Mouse (Mus musculus) cerebral cortex, adult 2 months (tissue): ENCODE data around the gene Snx3.

ENCODE experiments used
- WGBS: fragments of 180-500 bp; shearing (Covaris S2); methylation state at CpG from one replicate; pipeline ENCODE4 v1.1.7; 2018; 5-methylcytosine and 5-hydroxymethylcytosine counted together

Snx3 gene

GRCm38 (mm10) chr10:42504096-42504710, 2.4 kb downstream of the Snx3 start:
- 79% methylated on average over 10 of the region's 10 CpGs for WGBS

DNA sequence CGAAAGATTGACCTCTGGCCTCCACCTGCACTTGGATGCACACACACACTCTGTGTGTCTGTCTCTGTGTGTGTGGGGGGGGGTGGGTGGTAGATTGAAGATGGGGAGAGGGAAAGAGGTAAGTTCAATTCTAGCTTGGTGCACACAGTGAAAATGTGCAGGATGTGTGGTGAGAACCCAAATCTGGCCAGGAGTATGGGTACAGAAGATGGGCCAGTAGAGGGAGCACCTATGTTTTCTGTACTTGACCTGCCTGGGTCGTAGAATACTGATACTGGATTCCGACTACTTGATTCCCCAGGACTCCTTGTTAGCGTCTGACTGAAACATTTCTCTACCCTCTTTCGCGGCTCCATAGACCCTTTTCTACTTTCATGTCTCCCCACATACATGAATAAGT, 8.3 kb downstream of the Snx3 start:
- 85% methylated on average over 6 of the region's 6 CpGs for WGBS

DNA sequence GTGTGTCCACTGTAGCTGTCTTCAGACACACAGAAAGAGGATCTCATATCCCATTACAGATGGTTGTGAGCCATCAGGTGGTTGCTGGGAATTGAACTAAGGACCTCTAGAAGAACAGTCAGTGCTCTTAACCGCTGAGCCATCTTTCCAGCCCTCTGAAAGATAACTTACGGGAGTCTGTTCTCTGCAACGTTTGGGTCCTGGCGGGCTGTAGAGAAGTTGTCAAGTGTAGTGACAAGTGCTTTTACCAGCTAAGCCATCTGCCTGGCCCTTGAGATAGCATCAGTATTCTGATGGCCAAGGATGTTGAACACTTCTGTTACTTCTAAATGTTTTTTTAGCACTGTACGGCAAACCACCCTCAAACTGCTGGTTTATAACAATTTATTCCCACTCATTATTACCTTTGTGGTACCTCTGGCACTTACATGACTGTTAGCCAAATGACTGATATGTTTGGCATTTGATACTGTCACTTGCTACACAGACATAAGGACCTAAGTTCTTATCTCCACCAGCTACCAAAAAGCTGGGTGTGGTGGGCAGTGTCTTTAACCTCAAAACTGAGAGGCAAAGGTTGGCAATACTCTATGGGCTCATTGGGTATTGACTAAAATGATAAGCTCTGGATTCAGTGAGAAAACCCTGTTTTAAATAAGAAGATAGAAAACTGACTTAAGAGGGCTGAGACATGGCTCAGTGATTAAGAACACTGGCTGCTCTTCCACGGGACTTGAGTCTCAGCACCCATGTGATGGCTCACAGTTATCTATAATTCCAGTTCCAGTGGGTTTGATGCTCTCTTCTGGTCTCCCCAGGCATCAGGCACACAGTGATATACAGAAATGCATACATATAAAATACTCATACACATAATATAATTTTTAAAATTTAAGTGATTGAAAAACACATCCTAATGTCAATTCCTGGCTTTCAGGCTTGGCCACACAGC, 9.6 kb downstream of the Snx3 start:
- WGBS = 80% methylated on average over 6 of the region's 6 CpGs

DNA sequence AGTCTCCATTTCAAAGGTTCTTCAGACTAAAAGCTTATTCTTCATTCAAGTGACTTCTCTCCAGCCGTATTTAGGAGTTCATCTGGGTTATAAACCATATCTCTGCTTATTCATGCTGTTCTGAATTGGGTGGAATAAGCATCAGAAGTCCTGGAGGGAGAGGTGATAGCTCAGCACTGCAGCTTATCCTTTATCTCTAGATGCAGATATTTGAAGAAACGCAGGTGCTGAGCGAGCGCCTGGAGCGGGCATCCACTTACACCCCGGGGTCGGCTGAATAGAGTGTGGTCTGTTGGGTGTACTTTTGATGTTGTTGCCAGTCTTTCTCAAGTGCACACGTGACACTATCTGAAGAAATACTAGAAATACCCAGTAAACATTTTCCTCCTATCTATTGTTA, 16.5 kb downstream of the Snx3 start:
- 85% methylated on average over 8 of the region's 8 CpGs for WGBS

GRCm38 (mm10) chr10:42521315-42521981, 19.6 kb downstream of the Snx3 start:
- 36% methylated on average over 5 of the region's 5 CpGs for WGBS

- WGBS = 50% methylated on average over 2 of the region's 2 CpGs
Observed at GRCm38 (mm10) chr10:42522912-42523311, 21.1 kb downstream of the Snx3 start.

- 71% methylated on average over 11 of the region's 11 CpGs for WGBS
Observed at GRCm38 (mm10) chr10:42523556-42524162, 21.8 kb downstream of the Snx3 start.

DNA sequence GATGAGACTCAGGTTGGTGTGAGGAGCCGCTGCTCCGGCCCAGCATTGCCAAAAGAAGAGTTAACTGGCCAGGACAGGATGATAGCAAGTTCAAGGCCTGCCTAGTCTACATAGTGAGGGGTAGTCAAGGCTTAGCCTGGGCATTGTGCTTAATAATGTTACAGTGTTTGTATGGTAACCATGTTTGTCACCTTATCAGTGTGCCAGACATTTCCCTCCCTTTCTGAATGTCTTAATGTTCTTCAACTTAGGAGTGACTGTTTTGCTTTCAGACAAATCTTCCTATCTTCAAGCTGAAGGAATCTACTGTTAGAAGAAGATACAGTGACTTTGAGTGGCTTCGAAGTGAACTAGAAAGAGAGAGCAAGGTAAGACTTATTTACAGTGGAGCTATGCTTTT, 23.9 kb downstream of the Snx3 start:
- 97% methylated on average over 3 of the region's 3 CpGs for WGBS

DNA sequence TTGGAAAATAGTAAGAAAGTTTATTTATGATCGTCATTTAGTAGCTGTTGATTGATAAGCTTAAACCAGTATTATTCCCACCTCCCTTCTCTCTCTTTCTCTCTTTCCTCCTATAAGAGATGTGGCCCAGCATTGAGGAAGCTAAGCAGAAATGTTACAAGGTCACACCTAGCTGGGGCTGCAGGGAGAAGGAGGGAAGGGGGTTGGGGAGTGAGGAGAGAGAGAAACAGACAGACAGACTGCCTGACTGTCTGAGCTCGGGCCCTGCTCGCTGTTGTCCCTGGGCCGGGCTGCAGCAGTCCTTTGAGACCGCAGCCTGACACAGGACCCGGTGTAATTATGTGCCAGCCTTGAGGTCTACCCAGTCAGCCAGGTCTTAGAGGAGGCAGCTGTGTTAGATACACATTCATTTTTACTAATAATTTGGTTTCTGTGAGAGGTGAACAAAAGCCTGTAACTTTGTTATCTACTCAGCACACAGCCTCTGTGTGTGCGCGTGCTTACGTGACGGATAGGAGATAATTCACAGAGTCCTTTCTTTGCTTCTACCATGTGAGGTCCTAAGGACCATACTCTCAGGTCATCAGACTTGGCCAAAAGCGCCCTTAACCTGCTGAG, 32.1 kb downstream of the Snx3 start:
- 92% methylated on average over 11 of the region's 11 CpGs for WGBS

DNA sequence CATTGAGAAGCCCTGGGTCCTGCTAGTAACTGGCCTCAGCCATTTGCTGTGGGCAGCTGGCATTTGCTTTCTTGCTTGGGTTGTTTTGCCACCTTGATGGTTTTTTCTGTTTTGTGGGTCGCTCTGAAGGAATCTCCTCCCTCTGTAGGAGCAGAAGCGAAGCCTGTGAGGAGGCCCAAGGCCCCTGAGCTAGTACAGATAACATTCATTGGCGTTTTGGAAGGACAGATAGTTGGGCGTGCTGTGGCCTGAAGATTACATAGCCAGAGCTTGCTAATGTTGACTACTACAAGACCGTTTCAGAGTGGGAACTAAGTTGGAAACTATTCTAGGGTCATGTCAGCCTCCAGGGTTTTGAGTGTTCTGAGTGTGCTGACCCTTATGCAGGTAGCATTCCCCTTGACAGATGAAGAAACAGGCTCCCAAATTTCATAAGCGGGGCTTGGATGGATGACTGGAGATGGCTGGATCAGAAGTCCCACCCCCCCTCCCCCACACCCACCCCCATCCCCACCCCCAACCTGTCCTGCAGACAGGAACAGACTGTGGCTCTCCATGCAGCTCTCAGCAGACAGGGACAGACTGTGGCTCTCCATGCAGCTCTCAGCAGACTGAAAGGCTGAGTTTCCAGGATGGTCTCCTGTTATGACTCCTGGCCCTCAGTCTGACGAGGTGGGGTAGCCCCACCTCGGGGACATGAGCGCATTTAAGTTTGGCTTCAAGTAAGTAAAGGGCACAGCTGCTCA, 35.9 kb downstream of the Snx3 start:
- 91% methylated on average over 9 of the region's 9 CpGs for WGBS

GRCm38 (mm10) chr10:42545707-42546503, 44.1 kb downstream of the Snx3 start:
- 91% methylated on average over 6 of the region's 6 CpGs for WGBS

DNA sequence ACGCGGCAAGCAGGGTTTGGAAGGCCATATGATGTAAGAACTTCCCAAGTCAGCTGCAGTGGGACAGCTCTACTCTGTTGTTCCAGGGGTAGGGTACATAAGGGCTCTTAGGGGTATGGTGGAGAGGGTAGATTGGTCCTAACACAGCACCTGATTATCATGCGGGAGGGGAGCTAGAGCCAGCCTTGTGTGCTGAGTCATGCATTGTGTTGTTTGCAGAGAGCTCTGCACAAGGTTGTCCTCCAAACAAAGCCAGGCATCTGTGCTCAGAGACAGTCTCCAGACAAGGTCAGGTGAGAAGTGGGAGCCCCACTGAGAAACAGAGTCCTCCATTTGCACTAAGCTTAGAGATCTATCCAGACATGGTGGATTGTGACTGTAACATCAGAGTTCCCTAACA, 44.7 kb downstream of the Snx3 start:
- 96% methylated on average over 3 of the region's 3 CpGs for whole genome bisulfite sequencing

DNA sequence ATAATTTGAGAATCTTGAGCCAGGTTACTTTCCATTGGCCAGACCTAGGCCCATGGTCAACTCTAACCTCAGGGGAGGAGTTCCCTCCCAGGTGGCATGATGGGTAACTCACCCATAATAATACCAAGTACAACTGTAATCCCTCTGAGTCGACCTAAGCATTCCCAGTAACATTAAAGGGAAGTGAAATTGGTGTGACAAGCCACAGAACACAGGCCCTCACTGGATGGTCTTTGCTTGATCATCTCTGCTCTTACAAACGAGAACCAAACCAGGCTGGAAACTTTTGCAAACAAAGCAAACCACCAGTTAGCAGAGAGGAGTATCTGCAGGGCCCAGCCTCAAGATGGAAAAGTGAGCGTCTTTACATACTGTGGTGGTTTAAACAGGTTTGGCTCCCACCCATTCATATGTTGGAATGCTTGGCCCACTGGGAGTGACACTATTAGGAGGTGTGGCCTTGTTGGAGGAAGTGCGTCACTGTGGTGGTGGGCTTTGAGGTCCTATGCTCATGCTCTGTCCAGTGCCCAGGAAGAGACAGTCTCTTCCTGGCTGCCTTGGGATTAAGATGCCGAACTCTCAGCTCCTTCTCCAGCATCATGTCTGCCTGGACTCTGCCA, 57.9 kb downstream of the Snx3 start:
- WGBS = 85% methylated on average over 5 of the region's 5 CpGs

DNA sequence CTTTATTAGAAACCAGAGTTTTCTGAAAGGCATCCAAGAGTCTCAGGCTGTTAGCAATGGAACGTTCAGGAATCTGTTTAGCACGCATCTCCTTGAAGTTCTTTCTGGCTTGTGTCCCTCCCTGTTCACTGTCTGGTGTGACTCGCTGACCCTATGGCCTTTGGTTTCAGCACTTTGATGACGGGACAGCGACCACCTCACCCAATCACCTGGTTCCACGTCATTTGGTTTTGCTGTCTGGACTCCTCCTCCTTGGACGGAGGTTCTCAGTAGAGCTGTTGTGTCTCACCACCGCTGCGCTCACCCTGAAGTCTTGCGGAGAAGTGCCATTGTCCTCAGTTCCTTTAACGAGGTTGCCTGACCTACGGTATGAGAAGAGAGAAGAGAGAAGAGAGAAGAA, 60.4 kb downstream of the Snx3 start:
- WGBS = 30% methylated on average over 12 of the region's 12 CpGs

- 9% methylated on average over 20 of the region's 20 CpGs for WGBS
Observed at GRCm38 (mm10) chr10:42572567-42572966, 70.7 kb downstream of the Snx3 start.

GRCm38 (mm10) chr10:42572971-42573370, 71.1 kb downstream of the Snx3 start:
- 28% methylated on average over 15 of the region's 15 CpGs for WGBS

- WGBS = 51% methylated on average over 10 of the region's 10 CpGs
Observed at GRCm38 (mm10) chr10:42574639-42575038, 72.8 kb downstream of the Snx3 start.

DNA sequence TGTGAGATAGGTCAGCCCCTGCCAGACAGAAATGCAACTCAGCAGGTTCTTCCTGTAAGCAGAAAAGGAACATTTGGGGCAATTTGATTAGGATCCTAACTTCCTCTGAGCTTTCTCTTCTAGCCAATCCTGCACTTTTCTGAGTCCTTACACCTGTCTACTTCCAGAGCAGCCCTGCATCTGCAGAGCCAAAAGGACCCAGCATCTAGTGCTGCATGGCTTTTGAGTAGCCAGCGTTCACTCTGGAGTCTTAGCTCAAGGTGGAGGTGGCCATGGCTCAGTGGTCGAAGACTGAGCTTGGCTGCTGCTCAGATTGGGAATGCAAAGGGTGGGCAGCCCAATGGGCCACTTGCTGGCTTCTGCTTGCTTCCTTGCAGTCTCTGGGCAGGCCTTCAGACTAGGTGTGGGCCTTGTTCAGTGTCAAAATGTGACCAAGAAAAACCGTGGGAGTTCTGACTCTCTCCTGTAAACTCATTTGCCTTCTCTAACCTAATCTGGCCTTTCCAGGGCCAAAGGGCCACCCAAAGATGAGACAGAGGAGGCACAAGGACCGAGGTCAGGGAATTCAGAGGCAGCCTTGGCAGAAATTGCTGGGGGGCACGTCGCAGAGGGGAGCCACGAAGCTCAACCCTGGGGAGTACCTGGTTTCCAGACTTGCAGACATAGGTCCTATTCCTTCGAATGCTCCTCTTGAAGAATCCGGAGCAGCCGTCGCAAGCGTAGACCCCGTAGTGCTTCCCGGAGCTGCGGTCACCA, 75.9 kb downstream of the Snx3 start:
- 40% methylated on average over 15 of the region's 15 CpGs for WGBS

- WGBS = 22% methylated on average over 15 of the region's 15 CpGs
Observed at GRCm38 (mm10) chr10:42578281-42578675, 76.4 kb downstream of the Snx3 start.
